Mouse (Mus musculus) effector memory CD4-positive, alpha-beta T cell, adult 5 months (primary cell): ENCODE results near the gene Myh1. TPM values are rescaled to one million over a fixed set of nuclear protein-coding genes. Genes with fewer than 3 reads are reported as not detected.

Source experiments
- polyA plus RNA-seq: library from polyadenylated mRNA; unstranded; fragments of 100-300 nt; shearing (Covaris generic); gene quantifications from one replicate; pipeline ENCODE4 v1.2.1, GENCODE M21; 2017

Myh1 gene
- not detected for polyA plus RNA-seq

GRCm38 (mm10) chr11:67199752-67200151 lies at the start of gene Myh1:
Gene Myh1 (plus strand): TSS chr11:67200052.

GRCm38 (mm10) chr11:67170727-67171126 lies 29.1 kb upstream of the Myh1 start, which contains the start of gene Myh2:
Gene Myh2 (plus strand): TSS chr11:67171027.

GRCm38 (mm10) chr11:67237481-67238079 lies 37.7 kb downstream of the Myh1 start, which contains the start of gene Myh4:
Gene Myh4 (plus strand): TSS chr11:67238029.

Other genes with a start within 250 kb of the Myh1 start
- not detected for gene Tmem238l, start 243.4 kb upstream of the Myh1 start, polyA plus RNA-seq
- gene Tmem220, start 174.9 kb upstream of the Myh1 start, polyA plus RNA-seq: 0.55 TPM
- 49.7 TPM for gene Adprm, start 147.5 kb upstream of the Myh1 start, polyA plus RNA-seq
- gene Sco1, start 147.4 kb upstream of the Myh1 start, polyA plus RNA-seq: 4.7 TPM
- 0.22 TPM for gene Myh3, start 121.8 kb upstream of the Myh1 start, polyA plus RNA-seq
- gene Myh2, start 29.0 kb upstream of the Myh1 start, polyA plus RNA-seq: not detected
- not detected for gene Myh4, start 38.0 kb downstream of the Myh1 start, polyA plus RNA-seq
- gene Myh8, start 77.1 kb downstream of the Myh1 start, polyA plus RNA-seq: not detected
- gene Myh13, start 121.6 kb downstream of the Myh1 start, polyA plus RNA-seq: 0.06 TPM